Mouse (Mus musculus) left cerebral cortex, adult 11 months (tissue): Measurements from ENCODE around the gene Slc27a2.
"Not testable (repeated sequence)": the region's sequence is repeated elsewhere in the genome, so short reads cannot be mapped to it uniquely, and the experiment has no call there.

ENCODE experiments used
- DNase-seq: peaks from one replicate; pipeline ENCODE4 v3.0.0; 2022; ENCODE audit warnings: low spot score

The Slc27a2 gene

GRCm38 (mm10) chr2:126601918-126602600, 49.9 kb downstream of the Slc27a2 start:
- no peak for DNase-seq

GRCm38 (mm10) chr2:126606061-126606687, 54.0 kb downstream of the Slc27a2 start:
- no peak for DNase-seq

GRCm38 (mm10) chr2:126606688-126607062, 54.5 kb downstream of the Slc27a2 start:
- no peak for DNase-seq

- DNase-seq: no peak
Measured at GRCm38 (mm10) chr2:126607553-126608203, 55.5 kb downstream of the Slc27a2 start.

- DNase-seq: not testable (repeated sequence)
Measured at GRCm38 (mm10) chr2:126609600-126609999, 57.4 kb downstream of the Slc27a2 start.

GRCm38 (mm10) chr2:126615355-126615754, 63.1 kb downstream of the Slc27a2 start:
- DNase-seq: no peak

GRCm38 (mm10) chr2:126618470-126619179, 66.4 kb downstream of the Slc27a2 start:
- no peak for DNase-seq

GRCm38 (mm10) chr2:126619249-126619704, 67.1 kb downstream of the Slc27a2 start, which contains the start of gene Hdc:
Gene Hdc (minus strand): TSS chr2:126619299.
- no peak for DNase-seq

GRCm38 (mm10) chr2:126622455-126622854, 70.2 kb downstream of the Slc27a2 start:
- DNase-seq: no peak

GRCm38 (mm10) chr2:126623138-126623537, 70.9 kb downstream of the Slc27a2 start:
- no peak for DNase-seq

GRCm38 (mm10) chr2:126628455-126628995, 76.3 kb downstream of the Slc27a2 start:
- no peak for DNase-seq

GRCm38 (mm10) chr2:126633165-126633564, 81.0 kb downstream of the Slc27a2 start:
- DNase-seq: no peak

GRCm38 (mm10) chr2:126635939-126636823, 84.0 kb downstream of the Slc27a2 start:
- no peak for DNase-seq
